ENCODE assay signal across 16 mouse cellular contexts in genomic region chr4:81962586-81962985, GRCm38 (mm10).
"Had no signal": no experiment of that assay in that cellular context is flagged by ENCODE, and none has a peak within 500 bp of the region (broad histone marks: within the 10 kb centered on the region; RNA-seq: fewer than 3 reads in every experiment).

No protein-coding gene starts in this region.

- H3K36me3 ChIP-seq: limb, embryonic 15.5 days; liver, embryonic 12.5 days; midbrain, embryonic 13.5 days; neural tube, embryonic 13.5 days had no signal

- H3K4me3 ChIP-seq: limb, embryonic 15.5 days; liver, embryonic 12.5 days; midbrain, embryonic 13.5 days; neural tube, embryonic 13.5 days had no signal

- H3K4me2 ChIP-seq: limb, embryonic 15.5 days; liver, embryonic 12.5 days; midbrain, embryonic 13.5 days; neural tube, embryonic 13.5 days had no signal

- H3K9me3 ChIP-seq: limb, embryonic 15.5 days; liver, embryonic 12.5 days; midbrain, embryonic 13.5 days; neural tube, embryonic 13.5 days had no signal

- DNase-seq: kidney, adult 9 months; kidney, postnatal 36 days; layer of hippocampus, adult 9-11 months; layer of hippocampus, postnatal 36 days; lung, postnatal 14 days; retina, postnatal 1 day; right cerebral cortex, postnatal 4 days; spleen, adult 18-20 months; thymus, adult 18-20 months; thymus, postnatal 14 days had no signal

- H3K4me1 ChIP-seq: liver, embryonic 12.5 days had no signal

- H3K9ac ChIP-seq: limb, embryonic 15.5 days; liver, embryonic 12.5 days; midbrain, embryonic 13.5 days; neural tube, embryonic 13.5 days had no signal

- H3K27me3 ChIP-seq: limb, embryonic 15.5 days; liver, embryonic 12.5 days; midbrain, embryonic 13.5 days; neural tube, embryonic 13.5 days had no signal

- H3K27ac ChIP-seq: kidney, postnatal 0 days; limb, embryonic 15.5 days; liver, embryonic 12.5 days; midbrain, embryonic 13.5 days; neural tube, embryonic 13.5 days had no signal

- ATAC-seq: inflammation-experienced regulatory T-cells, adult 6 months; liver, embryonic 12.5 days; midbrain, embryonic 13.5 days had no signal
